Mouse (Mus musculus) heart, postnatal 10 days (tissue): Measurements from ENCODE around the gene Dip2c. TPM values are rescaled to one million over a fixed set of nuclear protein-coding genes. Genes with fewer than 3 reads are reported as not detected.

Experiments used
- DNase-seq, 2 experiments: peaks; one replicate each; pipeline ENCODE4 v3.0.0; 2021
- intact Hi-C: fragments of 180-260 bp; cut with DNase I; formaldehyde crosslinking; loops from one replicate; pipeline ENCODE4 v1.15.1; 2025
- total RNA-seq, 2 experiments: library from RNA; stranded (reverse); gene quantifications; 2 replicates each; pipeline ENCODE4 v1.2.3; 2021

Dip2c gene
- total RNA-seq, 2 experiments from 2014 or later: 53.8 to 62.2 TPM

GRCm38 (mm10) chr13:9419213-9419612 lies 142.9 kb downstream of the Dip2c start:
- DNase-seq: no peak
- intact Hi-C loops: no loop called here

GRCm38 (mm10) chr13:9421949-9422348 lies 145.6 kb downstream of the Dip2c start:
- DNase-seq: no peak
- intact Hi-C loops: no loop called here

- intact Hi-C loops: no loop called here
- no peak for DNase-seq
These were observed 146.5 kb downstream of the Dip2c start for GRCm38 (mm10) chr13:9422876-9423275.

DNA sequence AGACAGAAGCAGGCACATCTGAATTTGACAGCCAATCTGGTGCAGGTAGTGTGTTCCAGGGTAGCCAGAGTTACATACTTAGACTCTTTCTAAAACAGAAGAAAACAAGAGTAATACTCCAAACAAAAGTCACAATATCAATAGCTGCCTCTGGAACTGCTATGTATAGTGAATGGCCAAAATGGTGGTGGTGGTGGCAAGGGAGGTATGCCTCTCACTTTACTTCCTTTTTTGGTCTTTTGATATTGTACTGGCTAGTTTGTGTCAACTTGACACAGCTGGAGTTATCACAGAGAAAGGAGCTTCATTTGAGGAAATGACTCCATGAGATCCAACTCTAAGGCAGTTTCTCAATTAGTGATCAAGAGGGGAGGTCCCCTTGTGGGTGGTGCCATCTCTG lies 148.1 kb downstream of the Dip2c start:
- intact Hi-C loops: no loop called here
- no peak for DNase-seq

DNA sequence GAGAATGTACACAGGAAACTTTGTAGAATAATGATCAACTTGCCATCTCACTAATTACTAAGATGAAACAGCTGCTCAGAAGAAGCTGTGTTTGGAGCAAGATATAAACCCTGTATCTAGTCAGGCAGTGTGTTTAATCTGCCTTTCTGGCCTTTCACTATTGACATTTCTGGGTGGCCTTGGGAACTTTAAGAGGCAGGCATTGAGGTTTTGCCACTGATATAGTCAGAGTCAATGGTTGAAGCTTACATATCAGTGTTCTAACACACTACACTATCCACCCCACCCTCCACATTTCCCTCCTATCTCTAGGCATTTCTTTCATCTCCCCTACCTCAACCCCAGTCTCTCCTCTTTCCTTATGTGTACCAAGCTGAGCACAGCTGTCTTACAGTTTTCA lies 149.9 kb downstream of the Dip2c start:
- intact Hi-C loops: no loop called here
- DNase-seq: no peak

- peak; percentile 53 to 59 for DNase-seq
- intact Hi-C loops: no loop called here
These were observed 150.5 kb downstream of the Dip2c start for GRCm38 (mm10) chr13:9426779-9427178.

DNA sequence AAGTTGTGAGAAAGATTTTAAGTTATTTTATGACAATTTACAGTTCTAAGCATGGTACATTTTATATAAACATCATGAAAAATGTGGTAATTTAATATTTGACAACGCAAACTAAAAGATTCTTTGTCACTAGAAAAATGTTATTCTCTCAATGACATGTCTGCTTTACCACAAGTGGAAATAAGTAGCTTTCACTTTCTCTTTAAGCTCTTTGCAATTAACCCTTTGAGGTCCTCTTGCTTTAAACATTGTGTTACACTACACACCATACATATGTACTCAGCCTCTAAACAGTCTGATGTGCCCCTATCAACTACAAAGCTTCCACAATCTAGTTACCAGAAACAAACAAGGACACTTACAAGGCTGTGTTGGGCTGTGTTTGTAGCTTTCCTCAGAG lies 153.6 kb downstream of the Dip2c start:
- intact Hi-C loops: no loop called here
- no peak for DNase-seq

GRCm38 (mm10) chr13:9430724-9431123 lies 154.4 kb downstream of the Dip2c start:
- DNase-seq: no peak
- intact Hi-C loops: no loop called here

DNA sequence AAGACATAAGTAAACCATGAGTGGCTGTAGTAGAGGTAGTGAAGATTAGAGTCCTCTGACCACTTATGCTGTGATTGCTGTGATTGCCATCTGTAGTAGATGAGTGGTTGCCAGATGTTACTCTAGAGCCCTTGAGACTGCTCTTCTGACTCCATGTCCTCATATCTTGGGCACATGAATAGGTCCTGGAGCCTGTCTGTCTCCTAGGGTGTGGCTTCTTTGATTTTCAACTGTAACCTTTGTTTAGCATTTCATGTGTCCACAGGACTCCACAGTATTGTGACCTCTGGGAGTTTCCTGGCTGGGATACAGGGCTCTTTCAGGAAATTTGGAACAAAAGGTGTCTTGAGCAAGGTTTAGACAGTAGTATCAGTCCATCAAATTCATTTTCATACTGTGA lies 155.1 kb downstream of the Dip2c start:
- intact Hi-C loops: no loop called here
- DNase-seq: no peak

- intact Hi-C loops: loop anchor here (5.0 kb wide), 1 partner anchor 91 kb away; no protein-coding TSS in a partner anchor
- peak; percentile 37 to 47 for DNase-seq
These were observed 166.7 kb downstream of the Dip2c start for GRCm38 (mm10) chr13:9443066-9443465.

DNA sequence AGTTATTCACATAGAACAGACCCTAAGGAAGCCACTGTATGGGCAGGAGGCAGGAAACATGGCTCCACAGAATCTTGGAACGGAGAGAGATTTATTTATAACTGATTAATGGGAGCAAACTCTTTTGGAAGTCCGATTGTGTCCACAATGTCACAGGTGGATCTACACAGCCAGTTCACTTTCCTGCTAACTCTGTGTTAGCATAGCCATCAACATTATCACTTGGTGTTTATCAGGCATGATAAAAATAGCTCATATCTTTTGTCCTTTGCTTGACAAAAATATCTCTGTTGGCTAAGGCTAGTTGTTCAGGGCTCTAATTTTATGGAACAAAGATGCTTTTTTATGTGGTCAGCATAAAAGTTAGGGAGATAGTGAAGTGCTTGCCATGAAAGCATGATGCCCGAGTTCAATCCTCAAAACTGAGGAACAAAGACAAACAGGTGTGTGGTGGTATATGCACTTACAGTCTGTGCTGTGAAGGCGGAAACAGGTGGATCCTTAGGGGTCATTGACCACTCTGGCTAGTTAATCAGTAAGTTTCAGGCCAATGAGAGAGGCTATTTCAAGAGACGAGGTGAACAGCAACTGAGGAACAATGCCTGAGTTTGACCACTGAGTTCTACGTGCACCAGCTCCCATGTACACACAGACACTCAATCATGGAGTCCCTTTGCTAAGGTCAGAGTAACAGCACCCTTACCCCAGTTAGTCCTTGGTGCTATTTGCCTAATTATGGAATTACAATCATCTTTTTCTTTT lies 169.4 kb downstream of the Dip2c start:
- no peak for DNase-seq
- intact Hi-C loops: loop anchor here (1.0 kb wide), 1 partner anchor 166 kb away; no protein-coding TSS in a partner anchor

DNA sequence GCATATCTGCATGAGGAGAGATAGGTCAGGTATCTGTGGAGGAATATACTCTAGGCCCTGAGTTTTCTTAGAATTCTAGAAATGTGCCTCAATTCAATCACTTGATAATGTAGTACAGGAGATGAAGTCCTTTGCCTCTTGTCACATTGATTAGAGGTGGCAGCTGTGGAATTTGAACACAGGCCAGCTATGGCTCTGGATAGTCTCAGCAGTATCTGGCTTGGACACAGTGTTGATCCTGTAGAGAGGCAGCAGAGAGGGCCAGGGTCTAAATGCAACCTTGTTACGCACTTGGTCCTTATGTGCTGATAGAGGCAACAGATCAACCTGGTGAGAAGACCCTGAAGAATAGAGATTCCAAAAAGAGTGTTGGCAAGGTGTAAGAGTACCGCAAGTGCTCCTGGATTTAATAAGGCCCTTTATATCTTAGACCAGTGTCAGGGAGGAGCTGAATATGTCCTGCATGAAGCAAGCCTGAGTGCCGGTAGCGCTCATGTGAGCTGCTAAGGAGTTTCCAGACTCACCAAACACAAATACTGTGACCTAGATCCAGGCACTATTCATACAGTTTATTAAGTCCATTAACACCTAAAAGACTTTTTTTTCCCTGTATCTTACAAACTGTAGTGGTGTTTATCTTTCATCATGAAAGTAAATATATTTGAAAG lies 170.3 kb downstream of the Dip2c start:
- intact Hi-C loops: no loop called here

DNA sequence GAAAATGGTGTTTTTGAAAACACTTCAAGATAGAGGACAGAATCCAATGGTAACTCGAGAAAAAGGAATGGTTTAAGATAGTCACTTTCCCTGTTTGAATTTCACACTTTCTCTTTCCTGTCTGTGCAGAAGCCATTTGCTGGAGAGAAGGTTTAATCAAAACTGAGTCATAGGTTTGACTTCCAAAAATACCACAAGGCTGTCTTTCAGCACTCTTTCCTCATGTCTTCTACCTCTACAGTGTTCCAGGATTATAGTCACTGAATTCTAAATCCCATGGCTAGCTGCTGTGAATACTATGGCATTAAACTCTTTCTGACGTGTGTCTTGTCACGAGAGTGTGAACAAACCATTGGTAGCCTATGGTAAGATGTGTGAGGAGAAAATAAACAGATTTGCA lies 173.9 kb downstream of the Dip2c start:
- no peak for DNase-seq
- intact Hi-C loops: no loop called here

More for the DNA sequence above, 170.3 kb downstream of the Dip2c start:
- peak; percentile 84 to 88 for DNase-seq

GRCm38 (mm10) chr13:9451952-9452351 lies 175.6 kb downstream of the Dip2c start:
- intact Hi-C loops: no loop called here
- DNase-seq: no peak

GRCm38 (mm10) chr13:9454426-9455177 lies 178.3 kb downstream of the Dip2c start:
- no peak for DNase-seq
- intact Hi-C loops: no loop called here

DNA sequence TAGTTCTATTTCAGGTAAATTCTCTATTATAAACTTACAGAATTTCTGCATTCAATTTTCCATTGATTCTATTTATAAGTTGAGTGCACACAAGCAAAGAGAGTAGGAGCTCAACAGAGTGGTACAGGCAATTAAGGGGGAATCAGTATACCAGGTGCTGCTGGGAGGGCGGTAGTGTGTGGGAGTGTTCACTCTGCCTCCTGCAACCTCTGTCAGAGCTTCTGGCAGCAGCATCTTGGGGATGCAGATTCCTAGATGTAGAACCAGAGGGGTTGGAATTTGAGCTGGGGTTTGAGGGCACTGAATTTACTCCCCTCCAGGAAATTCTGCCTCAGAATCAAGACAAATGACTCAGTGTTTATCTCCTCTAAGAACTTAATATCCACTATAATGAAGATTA lies 179.7 kb downstream of the Dip2c start:
- DNase-seq: no peak
- intact Hi-C loops: no loop called here

- intact Hi-C loops: no loop called here
- no peak for DNase-seq
These were observed 181.3 kb downstream of the Dip2c start for GRCm38 (mm10) chr13:9457420-9458308.

DNA sequence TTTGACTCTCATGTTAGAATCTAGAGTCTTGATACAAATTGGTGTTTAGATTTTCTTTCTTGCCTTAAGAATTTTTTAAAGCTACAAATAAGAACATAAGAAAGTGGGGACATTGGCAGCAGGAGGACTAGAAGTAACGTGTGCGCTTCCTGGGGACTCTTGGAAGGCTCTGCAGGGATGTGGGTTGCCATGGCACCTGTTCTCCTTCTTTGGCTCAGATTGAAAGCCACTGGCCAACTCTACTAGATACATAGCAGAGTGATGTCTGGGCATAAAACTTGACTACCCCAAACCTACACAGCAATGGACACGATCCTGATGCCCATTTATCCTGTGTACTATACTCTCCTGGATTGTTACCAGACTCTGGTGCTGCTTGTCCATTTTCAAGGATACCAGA lies 188.1 kb downstream of the Dip2c start:
- intact Hi-C loops: no loop called here
- no peak for DNase-seq

DNA sequence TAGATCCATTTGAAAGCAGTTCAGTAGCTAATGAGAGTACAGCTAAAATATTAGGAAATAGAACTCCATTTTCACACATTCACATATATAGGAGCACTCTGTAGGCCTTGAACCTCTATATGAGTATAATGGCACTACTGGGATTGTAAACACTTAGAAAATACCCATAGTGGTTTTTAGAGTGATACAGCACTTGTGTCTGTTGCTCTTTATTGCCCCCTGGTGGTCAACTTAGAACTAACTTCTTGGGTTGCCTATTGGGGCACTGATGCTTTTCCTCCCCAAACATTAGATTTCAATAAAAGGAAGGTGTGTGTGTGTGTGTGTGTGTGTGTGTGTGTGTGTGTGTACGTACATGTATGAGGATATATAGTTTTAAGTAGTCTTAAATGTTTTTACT lies 190.9 kb downstream of the Dip2c start:
- DNase-seq: peak; percentile 77 to 85
- intact Hi-C loops: loop anchor here (2.0 to 5.0 kb wide), 3 partner anchors 190 to 380 kb away; partner anchors contain the start of gene Dip2c

DNA sequence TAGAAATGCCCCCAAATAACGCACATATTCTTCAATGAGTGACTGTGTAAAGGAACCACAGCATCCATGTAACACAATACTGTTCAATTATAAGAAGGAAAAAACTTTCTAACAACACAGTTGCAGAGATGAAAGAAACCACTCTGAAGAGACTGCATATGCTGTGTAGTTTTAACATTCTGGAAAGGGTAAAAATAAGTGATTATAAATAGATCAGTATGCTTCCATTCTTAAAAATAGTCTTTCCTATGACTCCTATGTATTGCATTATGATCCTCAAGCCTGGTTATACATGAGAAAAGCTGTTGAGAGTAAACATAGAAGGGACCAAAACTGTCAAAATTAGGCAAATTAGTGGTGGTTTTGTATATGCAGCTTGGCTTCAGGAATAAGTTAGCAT lies 197.1 kb downstream of the Dip2c start:
- no peak for DNase-seq
- intact Hi-C loops: no loop called here
